Mouse (Mus musculus) effector memory CD4-positive, alpha-beta T cell, adult 7 months (primary cell): ENCODE data around the gene Olfr1173. TPM values are rescaled to one million over a fixed set of nuclear protein-coding genes. Genes with fewer than 3 reads are reported as not detected.

Experiments used
- polyA plus RNA-seq: library from polyadenylated mRNA; unstranded; fragments of 100-300 nt; shearing (Covaris generic); gene quantifications from one replicate; pipeline ENCODE4 v1.2.1, GENCODE M21; 2017

Olfr1173 gene
- polyA plus RNA-seq = 0.10 TPM

GRCm38 (mm10) chr2:88279775-88280174 is at the start of gene Olfr1173:
Olfr1173 (minus strand) TSS chr2:88279875.

GRCm38 (mm10) chr2:88327115-88327514 is 47.4 kb upstream of the Olfr1173 start, which contains the start of gene Olfr1175-ps:
Olfr1175-ps (minus strand) TSS chr2:88327215.

GRCm38 (mm10) chr2:88315035-88315434 is 35.4 kb upstream of the Olfr1173 start, which contains the start of gene Olfr1174-ps:
Olfr1174-ps (minus strand) TSS chr2:88315135.

GRCm38 (mm10) chr2:88228234-88228633 is 51.4 kb downstream of the Olfr1173 start, which contains the start of gene Olfr1170:
Olfr1170 (minus strand) TSS chr2:88228334.

Other genes with a start within 250 kb of the Olfr1173 start
- gene Olfr73, start 242.2 kb downstream of the Olfr1173 start, polyA plus RNA-seq = not detected
- 0.10 TPM for gene Olfr1162, start 228.7 kb downstream of the Olfr1173 start, polyA plus RNA-seq
- gene Olfr1163, start 208.0 kb downstream of the Olfr1173 start, polyA plus RNA-seq = not detected
- gene Olfr1164, start 185.9 kb downstream of the Olfr1173 start, polyA plus RNA-seq = not detected
- gene Olfr1166, start 151.6 kb downstream of the Olfr1173 start, polyA plus RNA-seq = not detected
- gene Olfr1167, start 124.7 kb downstream of the Olfr1173 start, polyA plus RNA-seq = not detected
- not detected for gene Olfr1168, start 98.0 kb downstream of the Olfr1173 start, polyA plus RNA-seq
- not detected for gene Olfr1170, start 51.5 kb downstream of the Olfr1173 start, polyA plus RNA-seq
- gene Olfr1174-ps, start 35.3 kb upstream of the Olfr1173 start, polyA plus RNA-seq = not detected
- 0.09 TPM for gene Olfr1175-ps, start 47.3 kb upstream of the Olfr1173 start, polyA plus RNA-seq
- gene Olfr1176, start 56.8 kb upstream of the Olfr1173 start, polyA plus RNA-seq = not detected
- gene Olfr1177-ps, start 66.6 kb upstream of the Olfr1173 start, polyA plus RNA-seq = not detected
- gene Olfr1178, start 107.2 kb upstream of the Olfr1173 start, polyA plus RNA-seq = 0.06 TPM
- not detected for gene Olfr1179, start 126.6 kb upstream of the Olfr1173 start, polyA plus RNA-seq
- not detected for gene Olfr1180, start 139.3 kb upstream of the Olfr1173 start, polyA plus RNA-seq
- gene Olfr1181, start 146.3 kb upstream of the Olfr1173 start, polyA plus RNA-seq = not detected
- not detected for gene Gm13757, start 169.3 kb upstream of the Olfr1173 start, polyA plus RNA-seq
- not detected for gene Olfr1183, start 175.0 kb upstream of the Olfr1173 start, polyA plus RNA-seq
- 0.80 TPM for gene Olfr1184, start 203.7 kb upstream of the Olfr1173 start, polyA plus RNA-seq
- not detected for gene Olfr1185-ps1, start 213.4 kb upstream of the Olfr1173 start, polyA plus RNA-seq
- not detected for gene Olfr1186, start 238.7 kb upstream of the Olfr1173 start, polyA plus RNA-seq